Mouse (Mus musculus): ENCODE results near the gene Tifa. TPM values are rescaled to one million over a fixed set of nuclear protein-coding genes. Genes with fewer than 3 reads are reported as not detected.

Gene Tifa
- total RNA-seq, 2 experiments from 2014 or later, result 2.1 to 3.1 TPM

- intact Hi-C loops (cut with DNase I), result no loop called here
- DNase-seq, result no peak
Measured at GRCm38 (mm10) chr3:127820400-127820799, 30.8 kb downstream of the Tifa start.

- no peak for DNase-seq
- intact Hi-C loops (cut with DNase I), result no loop called here
Measured at GRCm38 (mm10) chr3:127821209-127821608, 31.6 kb downstream of the Tifa start.

GRCm38 (mm10) chr3:127823886-127824863, 34.6 kb downstream of the Tifa start:
- no peak for DNase-seq
- intact Hi-C loops (cut with DNase I), result no loop called here

GRCm38 (mm10) chr3:127826503-127826902, 36.9 kb downstream of the Tifa start:
- no peak for DNase-seq
- intact Hi-C loops (cut with DNase I), result no loop called here

GRCm38 (mm10) chr3:127827123-127827522, 37.5 kb downstream of the Tifa start:
- DNase-seq, result peak; percentile 10 to 18
- intact Hi-C loops (cut with DNase I), result no loop called here

GRCm38 (mm10) chr3:127830183-127830582, 40.6 kb downstream of the Tifa start:
- no peak for DNase-seq
- intact Hi-C loops (cut with DNase I), result no loop called here

GRCm38 (mm10) chr3:127831079-127831478, 41.5 kb downstream of the Tifa start:
- intact Hi-C loops (cut with DNase I), result no loop called here

GRCm38 (mm10) chr3:127834040-127834439, 44.4 kb downstream of the Tifa start:
- no peak for DNase-seq
- intact Hi-C loops (cut with DNase I), result no loop called here

More at GRCm38 (mm10) chr3:127831079-127831478, 41.5 kb downstream of the Tifa start:
- no peak for DNase-seq

- intact Hi-C loops (cut with DNase I), result loop anchor here (5.0 kb wide), 1 partner anchor 43 kb away; no protein-coding TSS in a partner anchor
- no peak for DNase-seq
Measured at GRCm38 (mm10) chr3:127835594-127835993, 46.0 kb downstream of the Tifa start.

GRCm38 (mm10) chr3:127836798-127837153, 47.2 kb downstream of the Tifa start:
- no peak for DNase-seq
- intact Hi-C loops (cut with DNase I), result loop anchor here (5.0 kb wide), 1 partner anchor 44 kb away; no protein-coding TSS in a partner anchor

- intact Hi-C loops (cut with DNase I), result loop anchor here (5.0 kb wide), 1 partner anchor 45 kb away; no protein-coding TSS in a partner anchor
Measured at GRCm38 (mm10) chr3:127837154-127837865, 47.7 kb downstream of the Tifa start, which contains the start of gene Ap1ar. TSS of gene Ap1ar (minus strand) at chr3:127837523.

GRCm38 (mm10) chr3:127837972-127838644, 48.5 kb downstream of the Tifa start:
- intact Hi-C loops (cut with DNase I), result loop anchor here (5.0 kb wide), 1 partner anchor 46 kb away; no protein-coding TSS in a partner anchor
- no peak for DNase-seq

More at GRCm38 (mm10) chr3:127837154-127837865, 47.7 kb downstream of the Tifa start, which contains the start of gene Ap1ar:
- peak; percentile 98 for DNase-seq

GRCm38 (mm10) chr3:127841926-127842325, 52.3 kb downstream of the Tifa start:
- DNase-seq, result no peak
- intact Hi-C loops (cut with DNase I), result no loop called here

GRCm38 (mm10) chr3:127843324-127843940, 53.8 kb downstream of the Tifa start:
- intact Hi-C loops (cut with DNase I), result no loop called here
- DNase-seq, result no peak

GRCm38 (mm10) chr3:127843941-127844327, 54.3 kb downstream of the Tifa start:
- intact Hi-C loops (cut with DNase I), result no loop called here
- no peak for DNase-seq

- no peak for DNase-seq
- intact Hi-C loops (cut with DNase I), result no loop called here
Measured at GRCm38 (mm10) chr3:127848088-127848808, 58.6 kb downstream of the Tifa start.

GRCm38 (mm10) chr3:127849922-127850321, 60.3 kb downstream of the Tifa start:
- no peak for DNase-seq
- intact Hi-C loops (cut with DNase I), result no loop called here

- DNase-seq, result no peak
- intact Hi-C loops (cut with DNase I), result no loop called here
Measured at GRCm38 (mm10) chr3:127850776-127851646, 61.4 kb downstream of the Tifa start.
